Mouse (Mus musculus) heart, embryonic 13.5 days (tissue): ENCODE data around the gene Epop. TPM values are rescaled to one million over a fixed set of nuclear protein-coding genes. Genes with fewer than 3 reads are reported as not detected.
"Not testable (repeated sequence)": the region's sequence is repeated elsewhere in the genome, so short reads cannot be mapped to it uniquely, and the experiment has no call there.

ENCODE experiments used
- ATAC-seq: fragments of 200-750 bp; cut with Nextera tagmentation; 2 replicates; pipeline ENCODE4 v1.8.0; 2017; ENCODE audit warnings: moderate TSS enrichment; ENCODE audit not compliant: insufficient number of reproducible peaks, low FRiP score, low TSS enrichment; ENCODE audit errors: extremely low read depth
- H3K27ac ChIP-seq: fragments of 300-500 bp; sonication (generic); replicated peaks from 2 replicates; pipeline ENCODE4 v1.5.1; 2015; ENCODE audit warnings: moderate library complexity, mild to moderate bottlenecking, inconsistent platforms
- H3K27me3 ChIP-seq: fragments of 300-500 bp; sonication (generic); replicated peaks from 2 replicates; pipeline ENCODE4 v1.6.1; 2015; ENCODE audit warnings: mild to moderate bottlenecking, inconsistent platforms
- H3K36me3 ChIP-seq: fragments of 300-500 bp; sonication (generic); 2 replicates; pipeline ENCODE4 v1.6.1; 2015; ENCODE audit warnings: mild to moderate bottlenecking, inconsistent platforms
- H3K4me1 ChIP-seq: fragments of 300-500 bp; sonication (generic); 2 replicates; pipeline ENCODE4 v1.6.1; 2015; ENCODE audit warnings: inconsistent platforms
- H3K4me2 ChIP-seq: fragments of 300-500 bp; sonication (generic); 2 replicates; pipeline ENCODE4 v1.6.1; 2015; ENCODE audit warnings: inconsistent platforms, mild to moderate bottlenecking, moderate library complexity
- H3K4me3 ChIP-seq: fragments of 300-500 bp; sonication (generic); 2 replicates; pipeline ENCODE4 v1.5.1; 2015; ENCODE audit warnings: moderate library complexity, mild to moderate bottlenecking, inconsistent platforms
- H3K9ac ChIP-seq: fragments of 300-500 bp; sonication (generic); 2 replicates; pipeline ENCODE4 v1.6.1; 2015; ENCODE audit warnings: inconsistent platforms, mild to moderate bottlenecking, moderate library complexity
- H3K9me3 ChIP-seq: fragments of 300-500 bp; sonication (generic); 2 replicates; pipeline ENCODE4 v1.6.1; 2016; ENCODE audit warnings: inconsistent platforms
- WGBS: fragments of 180-500 bp; shearing (Covaris S2); methylation state at CpG from one replicate; pipeline ENCODE4 v1.1.7; 2015; ENCODE audit warnings: mixed read lengths; 5-methylcytosine and 5-hydroxymethylcytosine counted together
- polyA plus RNA-seq: library from polyadenylated mRNA; unstranded; fragments of >200 nt; fragmentation: Nextera tagmentation; extraction: Ambion mirVana; gene quantifications from 2 replicates; pipeline ENCODE4 v1.2.1, GENCODE M21; 2015

The Epop gene
- polyA plus RNA-seq, 1 experiment from 2014 or later = 1.1 TPM

DNA sequence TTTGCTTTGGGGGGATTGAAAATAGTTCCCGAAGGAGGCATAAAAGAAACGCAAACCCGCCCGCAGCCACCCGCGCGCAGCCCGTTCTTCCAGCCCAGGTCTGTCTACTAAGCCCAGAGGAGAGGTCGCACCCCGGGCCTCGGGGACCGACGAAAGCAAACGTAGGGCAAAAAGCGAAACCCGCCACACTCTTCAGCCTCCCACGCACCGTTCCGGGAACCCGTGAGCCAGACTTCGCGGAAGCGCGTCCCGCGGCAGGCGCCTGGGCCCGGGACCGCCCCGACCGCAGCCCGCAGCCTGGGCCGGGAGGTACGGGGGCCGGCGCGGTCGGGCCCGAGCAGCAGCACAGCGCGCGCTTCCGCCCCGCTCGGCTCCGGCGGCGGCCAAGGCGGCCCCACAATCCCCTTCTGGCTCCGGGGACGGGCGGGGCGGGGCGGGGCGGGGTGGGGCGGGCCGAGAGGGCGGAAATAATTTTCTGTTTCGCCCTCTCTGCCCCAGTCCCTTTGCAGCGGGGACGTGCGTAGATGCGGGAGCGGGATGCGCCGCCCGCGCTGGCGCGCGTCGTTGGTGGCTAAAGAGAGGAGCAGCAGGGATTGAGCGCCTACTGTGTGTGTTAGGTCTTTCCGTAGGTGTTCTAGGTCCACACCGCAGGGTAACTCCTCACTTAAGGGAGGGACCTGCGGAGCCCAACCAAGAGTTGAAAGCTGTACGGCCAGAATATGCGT lies 30.6 kb upstream of the Epop start:
- H3K4me2 ChIP-seq = peak overlapping the region; percentile 90
- peaks cover 67% of the 10 kb centered on the region for H3K4me1 ChIP-seq
- peak overlapping the region; percentile 95 for H3K9ac ChIP-seq
- peak overlapping the region; percentile 92 for H3K4me3 ChIP-seq
- no peaks in the 10 kb centered on the region for H3K9me3 ChIP-seq
- no peaks in the 10 kb centered on the region for H3K36me3 ChIP-seq
- WGBS = under 1% methylated on average over 61 of the region's 78 CpGs
- peaks cover 11% of the 10 kb centered on the region for H3K27me3 ChIP-seq
- H3K27ac ChIP-seq = peak overlapping the region; percentile 95
- ATAC-seq = peak; percentile 68; the same call in 1 of the 2 replicates

DNA sequence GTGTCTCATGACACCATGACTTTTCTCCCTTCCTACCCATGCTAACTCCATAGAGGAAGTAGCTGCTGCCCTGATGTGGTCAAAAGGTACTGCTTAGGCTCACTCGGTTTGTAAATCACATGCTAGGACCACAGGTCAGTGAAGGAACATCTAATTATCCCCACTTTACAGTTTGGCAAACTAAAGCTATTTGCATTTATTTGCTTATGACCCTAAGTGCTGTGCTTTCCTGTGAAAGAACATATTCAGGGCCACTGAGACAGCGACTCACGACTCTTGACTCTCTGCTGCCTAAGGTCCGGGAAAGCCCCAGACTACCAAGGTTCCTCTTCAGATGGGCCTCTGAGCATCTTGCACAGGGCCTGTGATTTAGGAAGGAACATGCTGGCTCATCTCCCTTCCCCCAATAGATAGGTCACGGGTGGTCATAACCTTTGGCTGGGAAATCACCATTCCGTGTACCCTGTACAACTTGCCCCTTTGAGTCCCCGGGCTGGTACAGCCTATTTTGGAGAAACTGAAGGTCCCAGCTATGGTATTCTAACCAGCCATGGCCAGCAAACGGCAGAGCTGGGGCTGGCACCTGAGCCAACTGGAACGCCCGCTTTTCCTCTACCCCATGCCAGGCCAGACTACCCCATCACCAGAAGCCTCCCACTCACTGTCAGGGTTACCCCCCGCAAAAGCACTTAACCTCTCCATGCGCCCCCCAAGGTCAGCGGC lies 29.9 kb upstream of the Epop start:
- WGBS = 8% methylated on average over 13 of the region's 13 CpGs
- Histone ChIP-seq H3K4me2 (peak overlapping the region; percentile 90), H3K4me1 (peaks cover 60% of the 10 kb centered on the region), H3K9me3 (no peaks in the 10 kb centered on the region), H3K27ac (peak overlapping the region; percentile 95), H3K36me3 (no peaks in the 10 kb centered on the region), H3K4me3 (peak overlapping the region; percentile 92), H3K9ac (peak overlapping the region; percentile 95), H3K27me3 (peaks cover 11% of the 10 kb centered on the region)
- ATAC-seq = no peak

DNA sequence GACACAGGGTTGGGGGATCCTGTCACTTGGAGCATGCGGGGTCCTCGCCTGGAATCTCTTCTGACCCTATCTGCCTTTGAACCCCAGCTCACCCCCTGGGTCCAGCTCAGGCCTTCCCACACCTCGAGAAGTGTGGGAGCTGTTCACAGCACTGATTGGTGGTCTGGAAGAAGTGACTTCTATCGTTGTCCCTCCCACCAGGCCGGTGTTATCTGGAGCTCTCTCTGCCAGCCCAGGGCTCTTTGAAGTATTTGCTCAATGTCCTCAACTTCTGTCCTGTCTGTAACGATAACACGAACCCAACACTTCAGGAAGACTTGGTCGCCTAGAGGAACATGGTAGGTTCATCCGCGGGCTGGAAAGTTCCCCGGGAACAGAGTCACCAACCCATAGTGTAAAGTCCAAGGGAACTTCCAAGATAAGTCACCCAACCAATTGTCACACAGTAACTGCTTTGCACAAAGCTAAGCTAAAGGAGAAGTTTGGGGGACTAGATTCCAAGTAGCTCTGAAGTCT lies 29.3 kb upstream of the Epop start:
- WGBS = 25% methylated on average over 11 of the region's 11 CpGs
- no peaks in the 10 kb centered on the region for H3K9me3 ChIP-seq
- no peaks in the 10 kb centered on the region for H3K36me3 ChIP-seq
- peak overlapping the region; percentile 95 for H3K9ac ChIP-seq
- ATAC-seq = no peak
- peak overlapping the region; percentile 95 for H3K27ac ChIP-seq
- H3K4me3 ChIP-seq = peak overlapping the region; percentile 92
- H3K4me2 ChIP-seq = peak overlapping the region; percentile 90
- peaks cover 56% of the 10 kb centered on the region for H3K4me1 ChIP-seq
- H3K27me3 ChIP-seq = peaks cover 11% of the 10 kb centered on the region

DNA sequence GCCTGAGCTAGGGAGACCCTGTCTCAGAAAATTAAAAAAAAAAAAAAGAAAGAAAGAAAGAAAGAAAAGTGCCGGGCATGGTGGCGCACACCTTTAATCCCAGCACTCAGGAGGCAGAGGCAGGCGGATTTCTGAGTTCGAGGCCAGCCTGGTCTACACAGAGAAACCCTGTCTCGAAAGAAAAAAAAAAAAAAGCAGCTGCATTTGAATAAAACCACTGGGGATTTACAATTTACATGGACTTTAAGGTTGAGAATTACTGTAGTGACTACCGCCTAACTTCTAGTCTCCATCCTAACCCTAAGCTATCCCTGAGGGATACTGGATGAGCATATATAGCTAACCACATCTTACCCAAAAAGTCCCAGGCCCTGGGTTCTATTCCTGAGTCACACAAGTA lies 28.5 kb upstream of the Epop start:
- WGBS = 81% methylated on average over 6 of the region's 6 CpGs
- not testable (repeated sequence) for H3K9ac ChIP-seq, H3K36me3 ChIP-seq, ATAC-seq, H3K4me2 ChIP-seq, H3K4me3 ChIP-seq, H3K27ac ChIP-seq, H3K9me3 ChIP-seq
- H3K27me3 ChIP-seq = peaks cover 11% of the 10 kb centered on the region
- peaks cover 56% of the 10 kb centered on the region for H3K4me1 ChIP-seq

DNA sequence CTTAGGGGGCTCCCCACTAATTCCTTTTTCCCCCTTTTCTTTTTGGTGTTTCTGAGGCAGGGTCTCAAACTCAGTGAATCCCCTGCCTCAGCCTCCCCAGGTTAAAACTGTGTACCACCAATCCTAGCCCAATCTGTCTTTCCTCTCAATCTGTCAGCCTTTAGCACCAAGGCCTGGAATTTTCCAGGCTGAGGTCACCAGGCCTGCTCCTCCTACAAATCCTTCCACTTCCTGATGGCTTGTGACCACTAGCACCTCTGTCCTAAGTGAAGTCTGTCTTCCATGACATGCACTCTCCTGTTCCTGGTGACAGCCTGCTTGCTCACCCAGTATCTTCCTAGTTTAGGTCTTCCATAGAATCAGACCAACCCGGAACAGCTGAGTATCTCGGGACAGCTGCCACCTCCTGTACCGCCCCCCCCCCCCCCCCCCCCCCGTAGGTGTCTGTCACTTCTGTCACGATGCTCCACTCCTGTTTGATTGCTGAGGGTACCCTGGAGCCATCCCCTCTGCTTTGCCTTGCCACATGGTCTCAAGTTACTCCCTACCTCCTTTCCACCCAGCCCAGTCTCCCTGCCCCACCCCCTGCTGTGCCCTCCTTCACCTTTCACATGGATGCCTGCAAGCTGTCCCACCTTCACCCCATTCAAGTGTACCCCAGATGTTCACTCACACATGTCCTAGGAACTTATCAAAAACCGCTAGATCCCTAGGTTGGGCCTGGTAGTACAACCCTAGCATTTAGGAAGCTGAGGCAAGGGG lies 27.9 kb upstream of the Epop start:
- no peaks in the 10 kb centered on the region for H3K36me3 ChIP-seq
- H3K27ac ChIP-seq = peak overlapping the region; percentile 53; the same call in 1 of the 2 replicates
- WGBS = 22% methylated on average over 4 of the region's 6 CpGs
- no peaks in the 10 kb centered on the region for H3K9me3 ChIP-seq
- no peak for ATAC-seq
- no peak overlapping the region for H3K4me2 ChIP-seq
- peaks cover 52% of the 10 kb centered on the region for H3K4me1 ChIP-seq
- H3K4me3 ChIP-seq = no peak overlapping the region
- peak overlapping the region; percentile 54 for H3K9ac ChIP-seq
- peaks cover 11% of the 10 kb centered on the region for H3K27me3 ChIP-seq

DNA sequence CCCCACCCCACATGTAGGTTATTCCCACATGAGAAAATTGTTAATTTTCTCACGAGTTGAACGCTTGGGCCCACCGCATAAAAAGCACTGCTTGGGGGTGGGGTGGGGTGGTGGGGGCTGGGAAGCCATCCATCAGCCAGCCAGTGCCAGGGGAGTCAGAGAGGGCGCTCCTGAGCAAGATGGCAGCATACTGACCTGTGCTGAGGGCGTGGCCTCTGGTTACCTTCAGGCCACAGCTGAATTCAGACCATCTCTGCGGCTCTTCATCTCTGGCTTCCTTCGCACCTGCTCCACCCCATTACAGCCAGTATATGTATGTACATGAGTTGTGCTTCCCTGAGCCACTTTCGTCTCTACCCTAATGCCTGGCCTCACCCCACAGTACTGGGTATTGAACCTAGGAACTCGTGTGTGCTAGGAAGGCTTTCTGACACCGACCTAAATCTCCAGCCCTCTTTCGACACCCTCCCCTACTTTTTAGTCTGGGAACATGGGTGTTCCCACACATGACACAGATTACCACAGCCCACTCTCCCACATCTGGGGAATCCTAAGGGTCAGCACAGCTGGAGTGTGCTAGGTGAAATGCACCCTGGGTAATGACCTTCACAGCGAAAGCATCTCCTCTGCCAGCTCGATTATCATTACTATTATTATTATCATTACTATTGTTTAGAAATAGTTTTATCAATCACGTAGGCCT lies 26.9 kb upstream of the Epop start:
- no peak for ATAC-seq
- Histone ChIP-seq H3K27ac (peak overlapping the region; percentile 53; the same call in 1 of the 2 replicates), H3K36me3 (no peaks in the 10 kb centered on the region), H3K4me2 (no peak overlapping the region), H3K4me1 (peaks cover 43% of the 10 kb centered on the region), H3K9me3 (no peaks in the 10 kb centered on the region), H3K4me3 (no peak overlapping the region), H3K27me3 (peaks cover 1% of the 10 kb centered on the region; the same call in 1 of the 2 replicates), H3K9ac (peak overlapping the region; percentile 54; the same call in 1 of the 2 replicates)
- WGBS = 71% methylated on average over 14 of the region's 14 CpGs

DNA sequence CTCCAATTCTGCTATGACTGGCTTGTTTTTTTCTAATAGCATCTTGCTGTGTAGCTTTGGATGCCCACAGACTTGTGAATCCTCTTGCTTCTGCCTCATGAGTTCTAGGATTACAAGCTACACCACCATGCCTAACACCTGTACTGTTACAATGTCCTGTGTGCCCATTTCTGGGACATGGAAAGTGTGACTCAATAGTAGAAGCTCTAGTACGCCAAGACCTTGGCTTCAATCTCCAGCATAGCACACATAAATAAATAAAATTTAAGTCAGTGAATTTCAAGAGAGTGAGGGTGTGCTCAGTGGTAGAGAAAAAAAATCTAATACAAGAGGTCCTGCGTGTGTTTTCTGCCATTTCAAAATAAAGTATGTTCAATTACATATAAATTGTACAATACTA lies 24.7 kb upstream of the Epop start:
- Histone ChIP-seq H3K4me1 (peaks cover 27% of the 10 kb centered on the region), H3K36me3 (no peaks in the 10 kb centered on the region), H3K4me2 (no peak overlapping the region), H3K27ac (no peak overlapping the region), H3K4me3 (no peak overlapping the region), H3K9me3 (no peaks in the 10 kb centered on the region), H3K27me3 (no peaks in the 10 kb centered on the region), H3K9ac (no peak overlapping the region)
- 87% methylated on average over 2 of the region's 2 CpGs for WGBS
- no peak for ATAC-seq

DNA sequence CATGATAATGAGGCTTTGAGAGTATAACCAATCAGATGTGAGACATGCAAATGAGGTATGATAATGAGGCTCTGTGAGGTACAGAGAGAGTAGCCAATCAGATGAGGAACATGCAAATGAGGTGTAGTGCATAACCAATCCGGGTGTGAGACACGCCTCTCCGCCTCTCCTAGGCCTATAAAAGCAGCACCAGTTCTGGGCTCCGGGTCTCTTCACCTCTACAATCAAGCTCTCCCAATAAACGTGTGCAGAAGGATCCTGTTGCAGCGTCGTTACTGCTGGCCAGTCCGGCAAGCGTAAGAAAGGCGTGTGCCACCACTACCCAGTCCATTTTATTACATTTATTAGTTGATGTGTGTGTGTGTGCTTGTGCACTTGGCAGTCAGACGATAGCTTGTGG lies 23.9 kb upstream of the Epop start:
- H3K36me3 ChIP-seq, H3K9ac ChIP-seq, H3K27me3 ChIP-seq, H3K9me3 ChIP-seq, H3K27ac ChIP-seq, H3K4me3 ChIP-seq, ATAC-seq, H3K4me2 ChIP-seq: not testable (repeated sequence)
- WGBS = 89% methylated on average over 11 of the region's 11 CpGs
- peaks cover 18% of the 10 kb centered on the region for H3K4me1 ChIP-seq

DNA sequence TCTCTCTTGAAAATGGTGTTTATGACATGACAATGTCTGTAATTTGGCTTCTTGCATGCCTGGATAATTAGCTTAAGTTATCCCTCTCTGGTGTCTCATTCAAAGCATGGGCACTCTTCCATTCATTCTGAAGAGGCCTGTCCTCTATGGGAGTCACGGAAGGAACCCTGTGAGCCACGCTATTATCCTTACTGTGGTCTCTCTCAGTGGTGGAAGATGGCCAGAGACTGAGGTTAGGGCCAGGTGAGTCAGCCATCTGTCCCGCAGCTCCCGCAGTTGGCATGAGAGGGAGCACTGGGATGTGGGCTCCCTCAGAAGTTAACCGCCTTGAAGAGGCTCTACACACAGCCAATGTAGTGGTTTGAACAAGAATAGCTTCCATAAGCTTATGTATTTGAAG lies 20.8 kb upstream of the Epop start:
- no peak overlapping the region for H3K27ac ChIP-seq
- H3K4me3 ChIP-seq = no peak overlapping the region
- no peak overlapping the region for H3K4me2 ChIP-seq
- ATAC-seq = no peak
- H3K9ac ChIP-seq = no peak overlapping the region
- H3K9me3 ChIP-seq = no peaks in the 10 kb centered on the region
- H3K4me1 ChIP-seq = no peaks in the 10 kb centered on the region
- no peaks in the 10 kb centered on the region for H3K27me3 ChIP-seq
- 60% methylated on average over 5 of the region's 5 CpGs for WGBS
- H3K36me3 ChIP-seq = no peaks in the 10 kb centered on the region

DNA sequence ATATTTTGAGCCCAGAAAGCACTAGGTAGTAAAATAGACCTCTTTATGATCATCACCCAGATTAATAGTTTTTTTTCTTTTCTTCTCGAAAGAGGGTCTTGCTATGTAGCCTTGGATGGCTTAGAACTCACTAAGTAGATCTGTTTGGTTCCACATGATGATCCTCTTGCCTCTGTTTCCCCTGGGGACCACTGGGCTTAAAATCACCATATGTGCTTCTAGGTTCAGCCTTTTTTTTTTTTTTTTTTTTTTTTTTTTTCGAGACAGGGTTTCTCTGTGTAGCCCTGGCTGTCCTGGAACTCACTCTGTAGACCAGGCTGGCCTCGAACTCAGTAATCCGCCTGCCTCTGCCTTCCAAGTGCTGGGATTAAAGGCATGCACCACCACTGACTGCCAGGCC lies 19.0 kb upstream of the Epop start:
- not testable (repeated sequence) for H3K4me3 ChIP-seq, H3K36me3 ChIP-seq, H3K27me3 ChIP-seq, H3K27ac ChIP-seq, H3K4me2 ChIP-seq, H3K9me3 ChIP-seq, ATAC-seq, H3K9ac ChIP-seq, H3K4me1 ChIP-seq
- WGBS = 84% methylated on average over 4 of the region's 4 CpGs

DNA sequence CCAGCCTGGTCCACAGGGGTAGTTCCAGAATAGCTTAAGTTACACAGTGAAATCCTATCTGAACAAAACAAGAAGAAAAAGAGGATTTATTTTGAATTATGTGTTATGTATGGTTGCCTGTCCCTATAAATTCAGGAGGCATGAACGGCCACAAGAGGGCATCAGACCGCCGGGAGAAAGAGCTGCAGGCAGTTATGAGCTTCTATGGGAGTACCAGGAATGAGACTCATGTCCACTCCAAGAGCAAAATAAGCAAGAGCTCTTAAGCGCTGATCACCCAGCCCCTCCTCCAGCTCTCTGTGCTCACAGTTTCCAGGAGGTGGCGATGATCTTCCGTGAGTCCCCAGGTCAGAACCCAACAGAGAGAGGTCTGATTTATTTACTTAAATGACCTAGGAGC lies 15.3 kb upstream of the Epop start:
- 3% methylated on average over 6 of the region's 6 CpGs for WGBS
- no peak for ATAC-seq

More for the DNA sequence above, 15.3 kb upstream of the Epop start:
- H3K27ac ChIP-seq = no peak overlapping the region
- no peaks in the 10 kb centered on the region for H3K4me1 ChIP-seq
- no peaks in the 10 kb centered on the region for H3K27me3 ChIP-seq
- H3K4me2 ChIP-seq = no peak overlapping the region
- H3K9ac ChIP-seq = no peak overlapping the region
- H3K9me3 ChIP-seq = peaks cover 6% of the 10 kb centered on the region; the same call in 1 of the 2 replicates
- no peaks in the 10 kb centered on the region for H3K36me3 ChIP-seq
- no peak overlapping the region for H3K4me3 ChIP-seq
